Mouse (Mus musculus): ENCODE results near the gene Sdk1.

DNA sequence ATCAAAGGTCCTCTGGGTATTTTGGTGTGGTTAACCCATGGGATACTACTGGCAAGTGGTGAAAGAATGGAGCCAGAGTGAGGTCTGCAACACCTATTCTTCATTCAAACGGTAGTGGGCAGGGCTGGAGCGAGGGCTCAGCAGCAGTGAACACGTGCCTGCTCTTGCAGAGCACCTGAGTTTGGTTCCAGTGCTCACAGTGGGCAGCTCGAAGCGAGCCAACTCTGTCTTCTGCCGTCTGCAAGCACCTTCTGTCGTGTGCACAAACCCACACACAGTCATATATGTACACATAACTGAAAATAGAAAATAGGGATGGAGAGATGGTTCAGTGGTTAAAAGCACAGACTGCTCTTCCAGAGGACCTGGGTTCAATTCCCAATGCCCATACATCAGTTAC is 1017.4 kb downstream of the Sdk1 start:
- TF ChIP-seq POLR2A (IDR thresholded peaks at IDR 0.05; ENCODE audit: borderline replicate concordance, low read depth, low read length) (no peak), CTCF (IDR thresholded peaks at IDR 0.05; ENCODE audit: low read depth, low read length) (no peak)

Measured in bone marrow macrophage, adult 2 months (primary cell).